Mouse (Mus musculus) hindbrain, embryonic 11.5 days (tissue): Measurements from ENCODE around the gene Grk3. TPM values are rescaled to one million over a fixed set of nuclear protein-coding genes. Genes with fewer than 3 reads are reported as not detected.

Source experiments
- ATAC-seq: fragments of 200-750 bp; cut with Nextera tagmentation; 2 replicates; pipeline ENCODE4 v1.8.0; 2017; ENCODE audit warnings: mild to moderate bottlenecking, moderate TSS enrichment, moderate library complexity; ENCODE audit not compliant: low FRiP score
- DNase-seq: peaks from one replicate; pipeline ENCODE4 v3.0.0-alpha.2; 2015; ENCODE audit warnings: low spot score
- H3K27ac ChIP-seq: fragments of 300-500 bp; sonication (generic); 2 replicates; pipeline ENCODE4 v1.5.1; 2014; ENCODE audit warnings: mild to moderate bottlenecking, low read depth, low read length
- H3K27me3 ChIP-seq: fragments of 300-500 bp; sonication (generic); 2 replicates; pipeline ENCODE4 v1.6.1; 2014; ENCODE audit warnings: mild to moderate bottlenecking, low read length, moderate library complexity, mixed read lengths; ENCODE audit not compliant: control insufficient read depth, insufficient read depth
- H3K36me3 ChIP-seq: fragments of 300-500 bp; sonication (generic); 2 replicates; pipeline ENCODE4 v1.6.1; 2014; ENCODE audit warnings: mild to moderate bottlenecking, low read length, moderate library complexity, mixed read lengths; ENCODE audit not compliant: control insufficient read depth, insufficient read depth
- H3K4me1 ChIP-seq: fragments of 300-500 bp; sonication (generic); replicated peaks from 2 replicates; pipeline ENCODE4 v1.6.1; 2014; ENCODE audit warnings: low read length, mixed read lengths; ENCODE audit not compliant: control insufficient read depth, insufficient read depth
- H3K4me2 ChIP-seq: fragments of 300-500 bp; sonication (generic); replicated peaks from 2 replicates; pipeline ENCODE4 v1.6.1; 2014; ENCODE audit warnings: mild to moderate bottlenecking, low read depth, low read length
- H3K4me3 ChIP-seq: fragments of 300-500 bp; sonication (generic); 2 replicates; pipeline ENCODE4 v1.5.1; 2014; ENCODE audit warnings: low read depth, low read length
- H3K9ac ChIP-seq: fragments of 300-500 bp; sonication (generic); 2 replicates; pipeline ENCODE4 v1.6.1; 2014; ENCODE audit warnings: low read depth, low read length
- H3K9me3 ChIP-seq: fragments of 300-500 bp; sonication (generic); 2 replicates; pipeline ENCODE4 v1.6.1; 2016; ENCODE audit warnings: low read length; ENCODE audit not compliant: control insufficient read depth
- WGBS: fragments of 180-500 bp; shearing (Covaris S2); extraction: QIAGEN DNeasy Blood & Tissue Kit; methylation state at CpG from one replicate; pipeline ENCODE4 v1.1.7; 2014; 5-methylcytosine and 5-hydroxymethylcytosine counted together
- polyA plus RNA-seq: library from polyadenylated mRNA; unstranded; fragments of >200 nt; fragmentation: Nextera tagmentation; extraction: Ambion mirVana; gene quantifications from 2 replicates; pipeline ENCODE4 v1.2.1, GENCODE M21; 2014

The Grk3 gene
- polyA plus RNA-seq, 1 experiment from 2014 or later: 5.6 TPM

GRCm38 (mm10) chr5:113038601-113039000 lies 23.0 kb upstream of the Grk3 start:
- Histone ChIP-seq H3K27me3 (no peaks in the 10 kb centered on the region), H3K4me3 (no peak overlapping the region), H3K27ac (no peak overlapping the region), H3K4me2 (no peak overlapping the region), H3K9me3 (no peaks in the 10 kb centered on the region), H3K9ac (no peak overlapping the region), H3K36me3 (no peaks in the 10 kb centered on the region), H3K4me1 (peaks cover 2% of the 10 kb centered on the region; the same call in 1 of the 2 replicates)
- DNase-seq (no peak), ATAC-seq (no peak)
- WGBS: 72% methylated on average over 6 of the region's 6 CpGs

GRCm38 (mm10) chr5:113035094-113036047 lies 19.8 kb upstream of the Grk3 start:
- DNase-seq: no peak
- Histone ChIP-seq H3K4me2 (no peak overlapping the region), H3K27ac (no peak overlapping the region), H3K4me3 (no peak overlapping the region), H3K9ac (no peak overlapping the region), H3K27me3 (no peaks in the 10 kb centered on the region), H3K36me3 (no peaks in the 10 kb centered on the region), H3K9me3 (no peaks in the 10 kb centered on the region), H3K4me1 (no peaks in the 10 kb centered on the region)
- ATAC-seq: no peak
- WGBS: 63% methylated on average over 10 of the region's 10 CpGs

- ATAC-seq: no peak
- WGBS: 57% methylated on average over 15 of the region's 15 CpGs
- no peaks in the 10 kb centered on the region for H3K4me1 ChIP-seq
- H3K4me3 ChIP-seq: no peak overlapping the region
- H3K9me3 ChIP-seq: no peaks in the 10 kb centered on the region
- H3K9ac ChIP-seq: no peak overlapping the region
- no peaks in the 10 kb centered on the region for H3K27me3 ChIP-seq
- no peaks in the 10 kb centered on the region for H3K36me3 ChIP-seq
- no peak for DNase-seq
- no peak overlapping the region for H3K4me2 ChIP-seq
- H3K27ac ChIP-seq: no peak overlapping the region
These were observed 15.7 kb upstream of the Grk3 start for GRCm38 (mm10) chr5:113031201-113031754.

- H3K27ac ChIP-seq: no peak overlapping the region
- no peak for DNase-seq
- 82% methylated on average over 3 of the region's 3 CpGs for WGBS
- H3K9ac ChIP-seq: no peak overlapping the region
- no peaks in the 10 kb centered on the region for H3K27me3 ChIP-seq
- no peaks in the 10 kb centered on the region for H3K9me3 ChIP-seq
- no peak for ATAC-seq
- H3K36me3 ChIP-seq: no peaks in the 10 kb centered on the region
- H3K4me3 ChIP-seq: no peak overlapping the region
- no peak overlapping the region for H3K4me2 ChIP-seq
- H3K4me1 ChIP-seq: no peaks in the 10 kb centered on the region
These were observed 14.5 kb upstream of the Grk3 start for GRCm38 (mm10) chr5:113030082-113030481.

- no peak for ATAC-seq
These were observed 11.1 kb upstream of the Grk3 start for GRCm38 (mm10) chr5:113026706-113027105.

GRCm38 (mm10) chr5:113024154-113024764 lies 8.7 kb upstream of the Grk3 start:
- 0 out of 2 replicates have a peak, but pooled peaks cover 2% of the 10 kb centered on the region for H3K4me1 ChIP-seq
- H3K9ac ChIP-seq: no peak overlapping the region
- H3K27me3 ChIP-seq: no peaks in the 10 kb centered on the region
- DNase-seq (peak; percentile 46), ATAC-seq (peak; percentile 63)
- H3K9me3 ChIP-seq: no peaks in the 10 kb centered on the region
- WGBS: 33% methylated on average over 18 of the region's 18 CpGs
- H3K4me3 ChIP-seq: no peak overlapping the region
- no peaks in the 10 kb centered on the region for H3K36me3 ChIP-seq
- no peak overlapping the region for H3K4me2 ChIP-seq
- H3K27ac ChIP-seq: no peak overlapping the region

More at GRCm38 (mm10) chr5:113026706-113027105, 11.1 kb upstream of the Grk3 start:
- no peak overlapping the region for H3K4me3 ChIP-seq
- H3K9ac ChIP-seq: no peak overlapping the region
- no peaks in the 10 kb centered on the region for H3K27me3 ChIP-seq
- no peak overlapping the region for H3K4me2 ChIP-seq
- no peak for DNase-seq
- no peaks in the 10 kb centered on the region for H3K36me3 ChIP-seq
- no peaks in the 10 kb centered on the region for H3K9me3 ChIP-seq
- H3K27ac ChIP-seq: no peak overlapping the region
- WGBS: 83% methylated on average over 5 of the region's 5 CpGs
- H3K4me1 ChIP-seq: 0 out of 2 replicates have a peak, but pooled peaks cover 2% of the 10 kb centered on the region

GRCm38 (mm10) chr5:113018190-113018589 lies 2.6 kb upstream of the Grk3 start:
- no peak overlapping the region for H3K27ac ChIP-seq
- no peaks in the 10 kb centered on the region for H3K36me3 ChIP-seq
- no peaks in the 10 kb centered on the region for H3K9me3 ChIP-seq
- H3K4me2 ChIP-seq: no peak overlapping the region
- WGBS: 66% methylated on average over 8 of the region's 8 CpGs
- H3K4me1 ChIP-seq: 0 out of 2 replicates have a peak, but pooled peaks cover under 1% of the 10 kb centered on the region
- no peak overlapping the region for H3K9ac ChIP-seq
- ATAC-seq: no peak
- H3K4me3 ChIP-seq: no peak overlapping the region
- DNase-seq: no peak
- H3K27me3 ChIP-seq: peaks cover 5% of the 10 kb centered on the region

GRCm38 (mm10) chr5:113017004-113017403 lies 1.4 kb upstream of the Grk3 start:
- H3K27me3 ChIP-seq: peaks cover 5% of the 10 kb centered on the region
- WGBS: 91% methylated on average over 1 of the region's 1 CpGs
- H3K27ac ChIP-seq: no peak overlapping the region
- no peak overlapping the region for H3K9ac ChIP-seq
- H3K9me3 ChIP-seq: no peaks in the 10 kb centered on the region
- H3K36me3 ChIP-seq: no peaks in the 10 kb centered on the region
- DNase-seq (no peak), ATAC-seq (no peak)
- no peak overlapping the region for H3K4me3 ChIP-seq
- no peaks in the 10 kb centered on the region for H3K4me1 ChIP-seq
- no peak overlapping the region for H3K4me2 ChIP-seq
